Mouse (Mus musculus) kidney, adult 2 months (tissue): ENCODE data around the gene Ppp6r2. TPM values are rescaled to one million over a fixed set of nuclear protein-coding genes. Genes with fewer than 3 reads are reported as not detected.

Source experiments
- DNase-seq: peaks from one replicate; pipeline ENCODE4 v3.0.0; 2021
- H3K27ac ChIP-seq: fragments of 200-500 bp; 2 replicates; pipeline ENCODE4 v1.5.1; 2012; ENCODE audit warnings: low read depth, low read length, control low read depth, inconsistent platforms; ENCODE audit not compliant: insufficient read depth
- H3K27me3 ChIP-seq: fragments of 200-500 bp; replicated peaks from 2 replicates; pipeline ENCODE4 v1.6.1; 2012; ENCODE audit warnings: mild to moderate bottlenecking, moderate library complexity, low read length, inconsistent platforms; ENCODE audit not compliant: control insufficient read depth, insufficient read depth
- H3K36me3 ChIP-seq: fragments of 200-500 bp; 2 replicates; pipeline ENCODE4 v1.6.1; 2012; ENCODE audit warnings: mild to moderate bottlenecking, moderate library complexity, low read length, inconsistent platforms; ENCODE audit not compliant: control insufficient read depth, insufficient read depth
- H3K4me1 ChIP-seq: fragments of 200-500 bp; 2 replicates; pipeline ENCODE4 v1.6.1; 2011; ENCODE audit warnings: low read length; ENCODE audit not compliant: control insufficient read depth, insufficient read depth
- H3K4me3 ChIP-seq: fragments of 200-500 bp; 2 replicates; pipeline ENCODE4 v1.5.1; 2011; ENCODE audit warnings: mild to moderate bottlenecking, low read depth, low read length, control low read depth; ENCODE audit not compliant: insufficient read depth
- CTCF ChIP-seq: fragments of 200-500 bp; conservative IDR thresholded peaks from 2 replicates; pipeline ENCODE4 v1.5.1; 2011; ENCODE audit warnings: low read depth, mild to moderate bottlenecking, control low read depth, low read length, moderate library complexity, mixed read lengths; ENCODE audit not compliant: insufficient read depth, insufficient read length
- POLR2A ChIP-seq: fragments of 200-500 bp; IDR thresholded peaks from one replicate; pipeline ENCODE4 v1.6.1; 2011; ENCODE audit warnings: low read depth, low read length, control low read depth
- WGBS: fragments of 180-500 bp; shearing (Covaris S2); methylation state at CpG from one replicate; pipeline ENCODE4 v1.1.7; 2018; 5-methylcytosine and 5-hydroxymethylcytosine counted together
- polyA plus RNA-seq: library from polyadenylated mRNA; depleted of rRNA; stranded (reverse); fragments of >200 nt; gene quantifications from 2 replicates; pipeline ENCODE4 v1.2.3, GENCODE M21; 2012

Gene Ppp6r2
- polyA plus RNA-seq, 1 experiment: 85.0 TPM

GRCm38 (mm10) chr15:89172276-89172935 lies 38.9 kb upstream of the Ppp6r2 start:
- H3K27me3 ChIP-seq: no peaks in the 10 kb centered on the region
- H3K36me3 ChIP-seq: no peaks in the 10 kb centered on the region; the same call in 1 of the 2 replicates
- H3K4me3 ChIP-seq: peak overlapping the region; percentile 61
- WGBS: 47% methylated on average over 17 of the region's 17 CpGs
- H3K27ac ChIP-seq: peak overlapping the region; percentile 88
- no peak for TF ChIP-seq CTCF
- no peak for TF ChIP-seq POLR2A
- H3K4me1 ChIP-seq: peaks cover 61% of the 10 kb centered on the region
- no peak for DNase-seq

DNA sequence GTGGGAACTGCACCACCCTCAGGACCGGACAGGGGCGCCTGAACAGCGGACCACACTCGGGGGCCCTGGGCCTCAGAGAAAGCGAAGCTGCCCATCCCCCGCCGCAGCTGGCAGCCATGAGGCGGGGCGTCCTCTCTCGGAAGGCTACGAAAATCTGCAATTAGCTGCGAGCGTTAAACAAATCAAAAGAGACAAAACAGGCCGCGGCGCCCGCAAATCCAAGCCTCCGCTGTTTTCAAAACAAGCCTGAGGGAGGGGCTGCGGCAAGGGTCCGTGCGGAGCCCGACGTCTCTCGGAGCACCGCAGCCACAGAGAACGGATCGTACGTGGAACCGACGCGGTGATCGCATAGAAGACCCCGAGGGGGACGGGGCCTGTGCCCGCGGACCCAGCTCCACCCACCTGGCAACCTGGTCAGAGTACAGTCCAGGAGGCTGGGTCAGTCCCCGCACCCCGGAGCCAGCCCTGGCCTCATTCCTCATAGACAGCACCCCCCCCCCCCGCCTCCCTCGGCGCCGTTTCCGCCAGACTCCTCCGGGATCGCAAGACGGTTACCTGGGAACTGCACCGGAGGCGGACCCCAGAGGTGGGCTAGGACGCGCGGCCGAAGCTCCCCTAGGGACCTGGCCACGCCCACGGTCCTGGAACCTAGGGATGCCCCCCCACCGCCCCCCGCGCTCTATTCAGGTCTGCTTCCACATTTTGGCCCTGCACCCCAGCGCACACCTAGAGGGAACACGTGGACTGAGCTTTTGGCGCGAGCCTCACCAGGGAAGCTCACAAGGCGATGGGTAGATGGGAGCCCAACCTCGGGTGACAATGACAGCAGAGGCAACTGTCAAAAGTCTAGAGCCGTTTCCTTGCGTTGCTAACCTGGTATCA lies 38.1 kb upstream of the Ppp6r2 start:
- Histone ChIP-seq H3K4me3 (peak overlapping the region; percentile 61), H3K4me1 (peaks cover 70% of the 10 kb centered on the region), H3K27ac (peak overlapping the region; percentile 88), H3K36me3 (no peaks in the 10 kb centered on the region; the same call in 1 of the 2 replicates), H3K27me3 (no peaks in the 10 kb centered on the region)
- WGBS: under 1% methylated on average over 65 of the region's 65 CpGs
- TF ChIP-seq POLR2A (no peak), CTCF (no peak)
- DNase-seq: peak; percentile 88

DNA sequence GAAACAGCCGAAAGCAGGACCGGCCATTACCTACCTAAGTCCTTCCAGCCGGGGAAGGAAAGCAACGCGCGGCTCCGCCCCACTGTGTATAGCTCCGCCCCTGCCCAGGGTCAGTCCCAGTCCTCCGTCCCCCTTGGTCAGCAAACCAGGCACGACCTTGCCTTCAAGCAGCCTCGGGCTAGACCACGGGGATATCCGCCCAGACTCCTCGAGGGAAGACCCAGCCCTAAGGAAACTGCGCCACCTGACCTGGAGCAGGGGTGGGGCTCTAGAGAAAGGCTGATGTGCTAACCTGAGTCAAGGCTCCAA lies 37.5 kb upstream of the Ppp6r2 start:
- Histone ChIP-seq H3K36me3 (no peaks in the 10 kb centered on the region), H3K27ac (peak overlapping the region; percentile 88), H3K4me1 (peaks cover 73% of the 10 kb centered on the region), H3K27me3 (no peaks in the 10 kb centered on the region), H3K4me3 (peak overlapping the region; percentile 61)
- DNase-seq: peak; percentile 93
- WGBS: 4% methylated on average over 15 of the region's 15 CpGs
- TF ChIP-seq POLR2A (no peak), CTCF (no peak)

GRCm38 (mm10) chr15:89174889-89175339 lies 36.4 kb upstream of the Ppp6r2 start:
- peak; percentile 50 for DNase-seq
- WGBS: 57% methylated on average over 11 of the region's 11 CpGs
- no peaks in the 10 kb centered on the region for H3K36me3 ChIP-seq
- peak overlapping the region; percentile 88 for H3K27ac ChIP-seq
- no peaks in the 10 kb centered on the region for H3K27me3 ChIP-seq
- peaks cover 66% of the 10 kb centered on the region for H3K4me1 ChIP-seq
- no peak for TF ChIP-seq POLR2A
- no peak for TF ChIP-seq CTCF
- no peak overlapping the region for H3K4me3 ChIP-seq

DNA sequence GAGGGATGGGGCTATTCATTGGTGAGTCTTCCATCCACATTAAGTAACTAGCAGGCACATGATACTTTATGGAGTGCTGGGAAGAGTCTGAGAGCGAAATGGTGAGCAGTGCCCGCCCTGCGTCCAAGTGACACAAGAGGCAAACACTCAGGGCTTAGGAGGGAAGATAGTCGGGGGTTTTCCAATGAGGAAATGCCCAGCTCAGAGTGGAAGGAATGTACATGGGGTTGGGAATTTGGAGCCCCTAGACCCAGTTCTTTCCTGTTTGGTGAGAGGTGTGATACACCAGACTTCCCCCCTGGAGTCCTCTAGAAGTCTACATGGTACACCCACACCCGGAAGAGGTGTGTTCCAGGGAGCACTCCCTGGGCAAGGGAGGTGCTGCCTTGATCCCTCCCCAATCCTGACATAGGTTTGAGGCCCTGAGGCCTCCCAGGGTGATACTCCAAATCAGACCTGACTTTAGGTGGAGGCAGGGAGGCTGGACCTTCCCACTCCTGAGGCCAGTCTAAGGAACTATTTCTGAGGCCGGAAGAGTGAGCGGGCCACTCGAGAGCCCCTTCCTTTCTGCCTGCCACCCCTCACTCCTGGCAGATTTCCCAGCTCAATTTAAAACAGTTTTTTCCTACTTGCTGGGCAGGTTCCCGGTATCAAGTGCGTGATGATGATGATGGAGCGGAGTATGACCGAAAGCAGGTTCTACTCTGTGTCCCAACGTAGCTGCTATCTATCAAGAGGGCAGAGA lies 35.8 kb upstream of the Ppp6r2 start:
- Histone ChIP-seq H3K27me3 (no peaks in the 10 kb centered on the region), H3K27ac (peak overlapping the region; percentile 88), H3K4me3 (no peak overlapping the region), H3K4me1 (peaks cover 60% of the 10 kb centered on the region), H3K36me3 (no peaks in the 10 kb centered on the region)
- DNase-seq: no peak
- WGBS: 65% methylated on average over 13 of the region's 13 CpGs
- no peak for TF ChIP-seq POLR2A
- TF ChIP-seq CTCF: no peak

GRCm38 (mm10) chr15:89177121-89177520 lies 34.2 kb upstream of the Ppp6r2 start:
- no peaks in the 10 kb centered on the region for H3K27me3 ChIP-seq
- no peaks in the 10 kb centered on the region for H3K36me3 ChIP-seq
- H3K4me1 ChIP-seq: peaks cover 53% of the 10 kb centered on the region
- H3K27ac ChIP-seq: peak overlapping the region; percentile 85
- no peak for TF ChIP-seq POLR2A
- TF ChIP-seq CTCF: no peak
- no peak overlapping the region for H3K4me3 ChIP-seq
- WGBS: 1% methylated on average over 5 of the region's 5 CpGs
- peak; percentile 97 for DNase-seq
